Mouse (Mus musculus): ENCODE results near the gene Sobp. TPM values are rescaled to one million over a fixed set of nuclear protein-coding genes. Genes with fewer than 3 reads are reported as not detected.

Sobp gene
- 0.91 and 1.2 TPM in 2 replicates for polyA plus RNA-seq (2012; rRNA removed; ENCODE audit: low replicate concordance)

GRCm38 (mm10) chr10:43174326-43175155, at the start of gene Sobp, which contains the start of gene 9030612E09Rik:
Gene Sobp (minus strand): TSS chr10:43174530.
Gene 9030612E09Rik (plus strand): TSS chr10:43174704.

GRCm38 (mm10) chr10:43220910-43221625, 46.7 kb upstream of the Sobp start, which contains the start of gene Pdss2:
Gene Pdss2 (plus strand): TSS chr10:43221486.

Other genes with a start within 250 kb of the Sobp start
- gene 9030612E09Rik, start 174 bp upstream of the Sobp start, polyA plus RNA-seq (2012; rRNA removed; ENCODE audit: low replicate concordance), result 0.19 and 0.86 TPM in 2 replicates
- gene Pdss2, start 47.0 kb upstream of the Sobp start, polyA plus RNA-seq (2012; rRNA removed; ENCODE audit: low replicate concordance), result 11.5 and 13.6 TPM in 2 replicates

All from mammary gland, adult 2 months (tissue).